ENCODE assay signal across 12 mouse cellular contexts in the genomic region with DNA sequence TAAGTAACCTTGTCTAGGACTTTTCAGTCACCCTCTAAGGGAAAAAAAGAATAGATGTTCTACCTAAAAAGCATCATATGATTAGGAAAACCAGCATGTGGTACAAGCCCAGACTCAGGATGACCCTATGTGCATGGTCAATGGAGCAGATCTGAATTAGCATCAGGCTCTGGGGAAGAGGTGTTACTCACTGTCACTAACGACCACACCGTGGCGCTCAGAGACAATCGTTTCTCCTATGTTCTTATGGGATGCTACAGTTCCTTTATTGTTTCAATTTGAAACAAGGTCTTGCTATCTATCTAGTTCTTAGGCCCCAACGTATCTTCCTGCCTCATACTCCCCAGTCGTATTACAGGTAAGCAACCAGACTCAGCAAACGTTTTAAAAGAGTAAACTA.
DNase-seq lines count a peak whose midpoint lies in the region; ATAC-seq and TF ChIP-seq lines count a peak whose summit lies in the region.
"Had no signal": no experiment of that assay in that cellular context is flagged by ENCODE, and none has a peak within 500 bp of the region (broad histone marks: within the 10 kb centered on the region; RNA-seq: fewer than 3 reads in every experiment).

No protein-coding gene starts in this region.

- H3K4me1 ChIP-seq in forebrain, embryonic 14.5 days (ENCODE audit: control insufficient read depth, insufficient read depth, low read length), result no peaks in the 10 kb centered on the region; the same call in 1 of the 2 replicates
- H3K4me1 ChIP-seq in forebrain, embryonic 11.5 days (replicated peaks; ENCODE audit: control insufficient read depth, insufficient read depth, low read length), result no peaks in the 10 kb centered on the region
- H3K4me1 ChIP-seq in kidney, postnatal 0 days (replicated peaks; ENCODE audit: insufficient read depth, low read length), result no peaks in the 10 kb centered on the region
- H3K4me1 ChIP-seq: embryonic facial prominence, embryonic 15.5 days had no signal

- 53% methylated on average over 7 of the region's 7 CpGs for WGBS in forebrain, embryonic 14.5 days
- 55% methylated on average over 7 of the region's 7 CpGs for WGBS in forebrain, embryonic 11.5 days
- WGBS in kidney, postnatal 0 days, result 41% methylated on average over 7 of the region's 7 CpGs

- 0 out of 2 replicates have a peak, but pooled peaks cover 3% of the 10 kb centered on the region for H3K36me3 ChIP-seq in forebrain, embryonic 14.5 days (ENCODE audit: control insufficient read depth, insufficient read depth, low read length)
- H3K36me3 ChIP-seq in forebrain, embryonic 11.5 days (ENCODE audit: control insufficient read depth, insufficient read depth, low read length), result no peaks in the 10 kb centered on the region
- H3K36me3 ChIP-seq in kidney, postnatal 0 days (ENCODE audit: insufficient read depth, low read length), result no peaks in the 10 kb centered on the region
- H3K36me3 ChIP-seq: embryonic facial prominence, embryonic 15.5 days; limb, embryonic 12.5 days had no signal

- H3K4me3 ChIP-seq in forebrain, embryonic 14.5 days (ENCODE audit: low read depth, low read length), result no peak overlapping the region
- no peak overlapping the region for H3K4me3 ChIP-seq in forebrain, embryonic 11.5 days (ENCODE audit: low read depth, low read length)
- H3K4me3 ChIP-seq in kidney, postnatal 0 days (replicated peaks; ENCODE audit: low read depth, low read length), result no peak overlapping the region
- H3K4me3 ChIP-seq: embryonic facial prominence, embryonic 15.5 days; heart, embryonic 15.5 days; limb, embryonic 12.5 days; myocyte had no signal

- peak; percentile 58 for TF ChIP-seq CTCF in kidney, postnatal 0 days (IDR thresholded peaks at IDR 0.05; ENCODE audit: low read depth)

- no peak overlapping the region for H3K9ac ChIP-seq in forebrain, embryonic 14.5 days (ENCODE audit: low read length)
- no peak overlapping the region for H3K9ac ChIP-seq in forebrain, embryonic 11.5 days (ENCODE audit: low read length)
- no peak overlapping the region for H3K9ac ChIP-seq in kidney, postnatal 0 days (ENCODE audit: low read depth, low read length)
- H3K9ac ChIP-seq: embryonic facial prominence, embryonic 15.5 days; heart, embryonic 15.5 days; limb, embryonic 12.5 days had no signal

- H3K27ac ChIP-seq in forebrain, embryonic 14.5 days (ENCODE audit: low read depth, low read length), result no peak overlapping the region
- H3K27ac ChIP-seq in forebrain, embryonic 11.5 days (ENCODE audit: low read depth, low read length), result no peak overlapping the region
- H3K27ac ChIP-seq in kidney, postnatal 0 days, result no peak overlapping the region
- H3K27ac ChIP-seq: embryonic facial prominence, embryonic 15.5 days; heart, embryonic 15.5 days; limb, embryonic 12.5 days had no signal

- peak; percentile 26 for DNase-seq in forebrain, embryonic 14.5 days (ENCODE audit: low spot score)
- no peak for DNase-seq in forebrain, embryonic 11.5 days (ENCODE audit: low spot score)
- DNase-seq in kidney, postnatal 0 days (ENCODE audit: low spot score), result peak; percentile 57
- DNase-seq in kidney, adult 11 months, result no peak
- peak; percentile 17 for DNase-seq in right cerebral cortex, postnatal 4 days
- no peak for DNase-seq in right cerebral cortex, postnatal 36 days (ENCODE audit: low spot score in 2 of 2)
- DNase-seq in spleen, postnatal 14 days (ENCODE audit: low spot score in 2 of 2), result no peak

- no peak overlapping the region for H3K4me2 ChIP-seq in forebrain, embryonic 14.5 days (ENCODE audit: low read length)
- no peak overlapping the region for H3K4me2 ChIP-seq in forebrain, embryonic 11.5 days (ENCODE audit: low read depth, low read length, severe bottlenecking)
- no peak overlapping the region for H3K4me2 ChIP-seq in kidney, postnatal 0 days (ENCODE audit: low read length)
- H3K4me2 ChIP-seq: embryonic facial prominence, embryonic 15.5 days; heart, embryonic 15.5 days; limb, embryonic 12.5 days had no signal

- H3K9me3 ChIP-seq in forebrain, embryonic 14.5 days (replicated peaks; ENCODE audit: control insufficient read depth, low read length), result no peaks in the 10 kb centered on the region
- H3K9me3 ChIP-seq in forebrain, embryonic 11.5 days (ENCODE audit: control insufficient read depth, low read length), result no peaks in the 10 kb centered on the region
- no peaks in the 10 kb centered on the region for H3K9me3 ChIP-seq in kidney, postnatal 0 days (replicated peaks; ENCODE audit: low read length)
- H3K9me3 ChIP-seq: embryonic facial prominence, embryonic 15.5 days; heart, embryonic 15.5 days; limb, embryonic 12.5 days had no signal

- no peaks in the 10 kb centered on the region for H3K27me3 ChIP-seq in forebrain, embryonic 14.5 days (replicated peaks; ENCODE audit: control insufficient read depth, insufficient read depth, low read length)
- H3K27me3 ChIP-seq in forebrain, embryonic 11.5 days (ENCODE audit: control insufficient read depth, insufficient read depth, low read length), result no peaks in the 10 kb centered on the region
- H3K27me3 ChIP-seq in kidney, postnatal 0 days (ENCODE audit: insufficient read depth, low read length), result no peaks in the 10 kb centered on the region
- H3K27me3 ChIP-seq: embryonic facial prominence, embryonic 15.5 days; heart, embryonic 15.5 days; limb, embryonic 12.5 days had no signal

- no peak for ATAC-seq in forebrain, embryonic 14.5 days
- no peak for ATAC-seq in forebrain, embryonic 11.5 days (replicated peaks; ENCODE audit: low FRiP score)
- ATAC-seq in kidney, postnatal 0 days (replicated peaks; ENCODE audit: low FRiP score, low read depth), result no peak
- no peak for ATAC-seq in megakaryocyte progenitor cell, adult 5-6 weeks (replicated peaks; ENCODE audit: poor library complexity)

Comparison
In these comparisons a context has a peak if more than half of its experiments do, and no peak if none do; other contexts are left out.
1. DNase-seq: peak in forebrain, embryonic 14.5 days (single experiment), kidney, postnatal 0 days (single experiment) and right cerebral cortex, postnatal 4 days (single experiment); none in forebrain, embryonic 11.5 days (single experiment), kidney, adult 11 months (single experiment), right cerebral cortex, postnatal 36 days (0 of 2) and spleen, postnatal 14 days (0 of 2).